Mouse (Mus musculus) lung, adult 10 weeks (tissue): Measurements from ENCODE around the gene Olfr905. TPM values are rescaled to one million over a fixed set of nuclear protein-coding genes. Genes with fewer than 3 reads are reported as not detected.

Experiments used
- polyA plus RNA-seq: library from polyadenylated mRNA; stranded (reverse); fragments of 350-450 nt; fragmentation: Illumina TruSeq; extraction: RNeasy Lipid Tissue Mini Kit (QIAGEN cat#74804); gene quantifications from one replicate; pipeline ENCODE4 v1.2.3, GENCODE M21; 2014; ENCODE audit warnings: low read depth, low replicate concordance; ENCODE audit not compliant: insufficient read depth

Olfr905 gene
- polyA plus RNA-seq, result not detected

GRCm38 (mm10) chr9:38470807-38471206 is at the start of gene Olfr905:
TSS of gene Olfr905 (plus strand) at chr9:38471107.

GRCm38 (mm10) chr9:38429155-38429554 is 41.8 kb upstream of the Olfr905 start, which contains the start of gene Olfr901:
TSS of gene Olfr901 (plus strand) at chr9:38429455.

GRCm38 (mm10) chr9:38447352-38447751 is 23.6 kb upstream of the Olfr905 start, which contains the start of gene Olfr902:
TSS of gene Olfr902 (plus strand) at chr9:38447652.

GRCm38 (mm10) chr9:38462844-38463243 is 8.1 kb upstream of the Olfr905 start, which contains the start of gene Olfr904:
TSS of gene Olfr904 (plus strand) at chr9:38463144.

GRCm38 (mm10) chr9:38486785-38487184 is 15.9 kb downstream of the Olfr905 start, which contains the start of gene Olfr906:
TSS of gene Olfr906 (plus strand) at chr9:38487085.

GRCm38 (mm10) chr9:38495501-38495900 is 24.6 kb downstream of the Olfr905 start, which contains the start of gene Olfr907:
TSS of gene Olfr907 (plus strand) at chr9:38495801.

GRCm38 (mm10) chr9:38521280-38521679 is 50.4 kb downstream of the Olfr905 start, which contains the start of gene Olfr911-ps1:
TSS of gene Olfr911-ps1 (plus strand) at chr9:38521580.

Other genes with a start within 250 kb of the Olfr905 start
- gene Olfr143, start 218.3 kb upstream of the Olfr905 start, polyA plus RNA-seq, result not detected
- not detected for gene Olfr895, start 203.3 kb upstream of the Olfr905 start, polyA plus RNA-seq
- gene Olfr896-ps1, start 180.0 kb upstream of the Olfr905 start, polyA plus RNA-seq, result not detected
- gene Olfr25, start 142.0 kb upstream of the Olfr905 start, polyA plus RNA-seq, result not detected
- not detected for gene Olfr898, start 122.7 kb upstream of the Olfr905 start, polyA plus RNA-seq
- gene Olfr250, start 104.2 kb upstream of the Olfr905 start, polyA plus RNA-seq, result not detected
- gene Olfr251, start 94.0 kb upstream of the Olfr905 start, polyA plus RNA-seq, result not detected
- gene Olfr147, start 69.4 kb upstream of the Olfr905 start, polyA plus RNA-seq, result not detected
- gene Olfr901, start 41.7 kb upstream of the Olfr905 start, polyA plus RNA-seq, result not detected
- not detected for gene Olfr902, start 23.5 kb upstream of the Olfr905 start, polyA plus RNA-seq
- not detected for gene Olfr904, start 8.0 kb upstream of the Olfr905 start, polyA plus RNA-seq
- not detected for gene Olfr906, start 16.0 kb downstream of the Olfr905 start, polyA plus RNA-seq
- gene Olfr907, start 24.7 kb downstream of the Olfr905 start, polyA plus RNA-seq, result not detected
- gene Olfr911-ps1, start 50.5 kb downstream of the Olfr905 start, polyA plus RNA-seq, result not detected
- gene Olfr910, start 66.7 kb downstream of the Olfr905 start, polyA plus RNA-seq, result not detected
- gene Olfr912, start 109.1 kb downstream of the Olfr905 start, polyA plus RNA-seq, result not detected
- not detected for gene Olfr913, start 121.7 kb downstream of the Olfr905 start, polyA plus RNA-seq
- not detected for gene Olfr914, start 134.0 kb downstream of the Olfr905 start, polyA plus RNA-seq
- not detected for gene Olfr916, start 188.8 kb downstream of the Olfr905 start, polyA plus RNA-seq
- gene Olfr917, start 194.7 kb downstream of the Olfr905 start, polyA plus RNA-seq, result not detected
- not detected for gene Olfr918, start 203.5 kb downstream of the Olfr905 start, polyA plus RNA-seq
- gene Olfr919, start 232.6 kb downstream of the Olfr905 start, polyA plus RNA-seq, result not detected
- 27.1 TPM for gene Vwa5a, start 247.2 kb downstream of the Olfr905 start, polyA plus RNA-seq